Mouse (Mus musculus): ENCODE measurements at regions not wholly inside any gene's neighbourhood (a gene's known extent, or its start where the extent isn't known, plus 50 kb on each side); places are given as distances from the start of the nearest gene placed in this dataset.
"Not testable (repeated sequence)": the region's sequence is repeated elsewhere in the genome, so short reads cannot be mapped to it uniquely, and the experiment has no call there.

DNA sequence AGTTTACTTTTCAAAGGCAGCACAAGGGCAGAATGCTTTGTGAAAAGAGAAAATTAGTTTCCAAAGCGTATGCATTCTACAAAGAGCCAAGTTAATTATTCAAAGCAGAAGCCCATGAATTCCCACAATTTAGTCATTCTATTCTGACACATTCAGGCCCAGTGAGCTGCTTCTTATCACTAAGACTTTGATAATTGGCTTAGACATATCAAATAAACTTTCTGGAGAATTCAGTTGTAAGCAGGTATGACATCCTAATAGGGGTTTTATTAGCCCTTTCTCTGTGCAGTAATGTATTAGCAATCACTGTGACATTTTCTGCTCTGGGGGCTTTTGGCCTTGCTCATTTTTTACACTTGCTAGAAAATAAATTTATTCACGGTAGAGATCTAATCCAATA, 161.9 kb upstream of the Gm10306 start:
- DNase-seq (ENCODE audit: low read depth, low spot score): no peak

DNA sequence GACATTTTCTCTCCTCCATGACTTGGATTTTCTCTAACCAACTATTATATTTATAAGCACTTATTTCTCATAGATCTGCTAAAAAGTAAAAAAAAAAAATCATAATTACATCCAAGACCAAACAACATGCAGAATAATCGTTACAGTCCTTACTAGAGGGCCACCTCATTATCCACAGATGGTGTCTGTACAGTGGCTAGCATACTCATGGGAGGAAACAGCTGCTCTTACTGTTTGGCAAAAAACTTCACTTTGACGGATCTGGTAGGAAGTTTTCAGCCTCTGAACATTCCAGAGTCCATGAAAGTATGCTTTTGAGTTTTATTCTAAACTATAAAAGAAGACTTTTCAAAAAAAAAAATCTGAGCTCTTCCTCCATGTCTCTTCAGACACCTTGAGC, 159.1 kb upstream of the Gm10306 start:
- DNase-seq (ENCODE audit: low read depth, low spot score): no peak

- no peak for DNase-seq (ENCODE audit: low read depth, low spot score)
These were observed 149.4 kb upstream of the Gm10306 start for GRCm38 (mm10) chr4:94406922-94407321.

- no peak for DNase-seq (ENCODE audit: low read depth, low spot score)
These were observed 148.8 kb upstream of the Gm10306 start for GRCm38 (mm10) chr4:94407503-94407902.

GRCm38 (mm10) chr4:94412661-94413060, 143.7 kb upstream of the Gm10306 start:
- DNase-seq (ENCODE audit: low read depth, low spot score): no peak

- not testable (repeated sequence) for DNase-seq (ENCODE audit: low read depth, low spot score)
These were observed 130.8 kb upstream of the Gm10306 start for GRCm38 (mm10) chr4:94425525-94425924.

- DNase-seq (ENCODE audit: low read depth, low spot score): no peak
These were observed 128.8 kb upstream of the Gm10306 start for GRCm38 (mm10) chr4:94427581-94427980.

GRCm38 (mm10) chr4:94432005-94432404, 124.3 kb upstream of the Gm10306 start:
- DNase-seq (ENCODE audit: low read depth, low spot score): no peak

DNA sequence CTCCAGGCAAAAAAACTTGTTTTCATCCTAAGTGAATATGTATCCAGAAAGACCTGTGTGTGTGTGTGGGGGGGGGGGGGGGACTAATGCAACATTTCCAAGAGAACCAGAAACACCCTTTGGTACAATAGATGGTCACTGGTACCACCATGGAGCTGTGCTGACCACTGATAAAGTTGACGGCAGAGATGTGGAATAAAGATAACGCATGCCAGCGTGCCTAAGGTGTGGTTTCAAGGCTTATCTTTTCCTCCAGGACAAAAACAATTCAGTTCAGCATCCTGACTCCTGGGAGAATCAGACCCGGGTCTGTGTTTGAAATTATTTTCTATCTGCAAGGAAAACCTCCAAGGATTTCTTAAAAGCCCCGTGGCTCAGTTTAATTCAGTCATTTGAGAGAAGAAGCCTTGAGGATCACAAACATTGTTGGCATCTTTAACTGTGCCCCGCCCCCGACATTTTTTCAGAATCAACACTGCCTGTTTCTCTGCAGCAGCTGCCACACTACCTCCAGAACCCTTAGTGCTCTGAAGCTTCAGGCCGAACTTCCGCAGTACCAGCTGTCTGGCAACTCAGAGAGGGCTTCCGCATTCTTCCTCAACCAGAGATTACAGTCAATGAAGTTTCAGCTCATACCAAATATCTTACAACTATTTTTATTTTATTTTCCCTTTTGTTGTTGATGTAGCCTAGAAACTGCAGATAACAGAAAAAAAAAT, 118.5 kb upstream of the Gm10306 start:
- no peak for DNase-seq (ENCODE audit: low read depth, low spot score)

- DNase-seq (ENCODE audit: low read depth, low spot score): no peak
These were observed 117.0 kb upstream of the Gm10306 start for GRCm38 (mm10) chr4:94439159-94439836.

GRCm38 (mm10) chr4:94446604-94447003, 109.7 kb upstream of the Gm10306 start:
- no peak for DNase-seq (ENCODE audit: low read depth, low spot score)
